Mouse (Mus musculus): ENCODE data around the gene Prss36. TPM values are rescaled to one million over a fixed set of nuclear protein-coding genes. Genes with fewer than 3 reads are reported as not detected.
A peak's percentile ranks its signal among the peaks of the same experiment; 100 is the strongest.

Gene Prss36
- polyA plus RNA-seq, 1 experiment from 2014 or later = 10.0 TPM

DNA sequence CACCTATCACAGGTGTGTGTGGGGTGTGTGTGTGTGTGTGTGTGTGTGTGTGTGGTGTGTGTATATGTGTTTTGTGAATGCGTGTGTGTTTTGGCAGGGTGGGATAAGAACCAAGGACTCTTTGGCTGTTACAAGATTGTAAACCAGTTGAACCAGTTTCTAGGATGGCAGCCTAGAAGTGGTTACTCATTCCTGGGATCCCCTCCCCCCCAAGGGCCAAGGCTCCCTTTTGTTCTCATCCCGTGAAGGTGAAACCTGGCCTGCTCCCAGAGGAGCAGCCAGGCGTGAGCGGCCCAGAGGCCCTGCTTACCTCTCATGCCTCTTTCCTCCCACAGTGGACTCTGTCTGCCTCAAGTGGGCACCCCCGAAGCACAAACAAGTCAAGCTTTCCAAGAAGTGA is 21.3 kb downstream of the Prss36 start:
- 65% methylated on average over 5 of the region's 5 CpGs for WGBS
- H3K4me2 ChIP-seq (replicated peaks; ENCODE audit: low read depth, low read length) = no peak overlapping the region
- no peaks in the 10 kb centered on the region for H3K27me3 ChIP-seq (replicated peaks; ENCODE audit: insufficient read depth, low read length)
- TF ChIP-seq CTCF (IDR thresholded peaks at IDR 0.05) = no peak
- peak; percentile 95 for TF ChIP-seq EP300 (IDR thresholded peaks at IDR 0.05)
- H3K4me3 ChIP-seq (ENCODE audit: low read depth, low read length) = no peak overlapping the region
- 0 out of 2 replicates have a peak, but pooled peaks cover 12% of the 10 kb centered on the region for H3K36me3 ChIP-seq (ENCODE audit: insufficient read depth, low read length)
- ATAC-seq (peak; percentile 84), DNase-seq (ENCODE audit: low spot score) (peak; percentile 95)
- no peak overlapping the region for H3K9ac ChIP-seq (replicated peaks; ENCODE audit: low read depth)
- H3K4me1 ChIP-seq (ENCODE audit: insufficient read depth, low read depth, low read length) = peaks cover 4% of the 10 kb centered on the region; the same call in 1 of the 2 replicates
- no peaks in the 10 kb centered on the region for H3K9me3 ChIP-seq (ENCODE audit: low read length)
- peak overlapping the region; percentile 95 for H3K27ac ChIP-seq (ENCODE audit: low read length)

DNA sequence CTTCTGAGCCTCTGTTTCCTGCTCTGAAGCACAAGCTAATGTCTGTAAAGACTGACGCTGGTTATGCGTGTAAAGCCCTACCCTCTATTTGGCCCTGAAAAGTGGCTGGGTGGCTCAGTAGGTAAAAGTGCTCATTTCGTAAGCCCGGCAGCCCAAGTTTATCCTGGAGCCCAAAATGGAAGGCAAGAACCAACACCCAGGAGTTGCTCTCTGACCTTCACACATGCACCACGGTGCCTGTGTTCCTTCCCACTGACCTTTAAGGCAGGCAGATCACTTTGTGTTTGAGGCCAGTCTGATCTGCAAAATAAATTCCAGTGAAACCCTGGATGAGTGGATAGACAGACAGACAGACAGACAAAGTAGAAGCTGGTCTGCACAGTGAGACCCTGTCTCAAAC is 22.8 kb downstream of the Prss36 start:
- TF ChIP-seq CTCF (IDR thresholded peaks at IDR 0.05) (no peak), EP300 (IDR thresholded peaks at IDR 0.05) (no peak)
- no peak overlapping the region for H3K4me3 ChIP-seq (ENCODE audit: low read depth, low read length)
- H3K27ac ChIP-seq (ENCODE audit: low read length) = peak overlapping the region; percentile 80
- H3K9me3 ChIP-seq (ENCODE audit: low read length) = no peaks in the 10 kb centered on the region
- DNase-seq (ENCODE audit: low spot score) = no peak
- H3K27me3 ChIP-seq (replicated peaks; ENCODE audit: insufficient read depth, low read length) = no peaks in the 10 kb centered on the region
- H3K36me3 ChIP-seq (ENCODE audit: insufficient read depth, low read length) = 0 out of 2 replicates have a peak, but pooled peaks cover 12% of the 10 kb centered on the region
- H3K4me1 ChIP-seq (ENCODE audit: insufficient read depth, low read depth, low read length) = peaks cover 4% of the 10 kb centered on the region; the same call in 1 of the 2 replicates
- H3K9ac ChIP-seq (replicated peaks; ENCODE audit: low read depth) = no peak overlapping the region
- H3K4me2 ChIP-seq (replicated peaks; ENCODE audit: low read depth, low read length) = no peak overlapping the region
- WGBS = 66% methylated on average over 5 of the region's 5 CpGs
- no peak for ATAC-seq

DNA sequence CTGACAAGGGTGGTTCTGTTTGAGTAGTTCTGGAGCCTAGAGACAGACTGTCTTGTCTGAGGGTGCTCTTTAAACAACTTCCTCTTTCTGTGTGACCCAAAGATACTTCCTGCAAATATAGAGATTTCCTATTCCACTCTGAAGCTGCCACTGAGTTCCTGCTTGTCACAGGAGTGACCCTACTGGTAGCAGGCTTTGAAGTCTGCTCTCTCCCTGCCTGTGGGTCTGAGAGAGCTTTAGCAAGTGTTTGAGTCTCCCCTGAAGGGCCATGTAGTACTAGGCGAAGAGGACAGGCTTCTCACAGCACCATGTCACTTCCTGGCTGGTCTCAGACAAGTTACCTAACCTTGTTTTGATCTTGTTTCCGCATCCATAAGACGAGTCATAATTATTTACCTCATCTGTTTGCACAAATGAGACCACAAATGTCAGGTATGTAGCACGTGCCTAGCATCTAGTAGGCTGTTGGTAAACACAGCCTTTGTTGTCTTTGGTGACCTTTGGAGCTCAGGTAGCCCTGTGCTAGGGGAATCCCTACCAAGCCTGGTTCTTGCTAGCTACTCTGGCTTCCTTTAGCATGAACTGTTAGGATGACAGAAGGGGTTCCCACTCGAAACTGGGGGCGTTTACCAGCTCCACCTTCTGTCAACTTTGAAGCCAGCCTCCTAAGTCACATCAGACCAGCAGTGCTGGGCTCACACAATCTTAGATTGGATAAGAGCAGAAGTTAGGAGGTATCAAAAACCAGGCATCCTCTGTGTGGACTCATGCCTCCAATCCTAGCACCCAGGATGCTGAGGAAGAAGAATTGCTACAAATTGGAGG is 23.9 kb downstream of the Prss36 start:
- TF ChIP-seq CTCF (IDR thresholded peaks at IDR 0.05) (no peak), EP300 (IDR thresholded peaks at IDR 0.05) (peak; percentile 60; the same call in 1 of the 2 replicates)
- ATAC-seq = peak; percentile 42
- Histone ChIP-seq H3K9me3 (ENCODE audit: low read length) (no peaks in the 10 kb centered on the region), H3K4me3 (ENCODE audit: low read depth, low read length) (no peak overlapping the region), H3K36me3 (ENCODE audit: insufficient read depth, low read length) (peaks cover 12% of the 10 kb centered on the region; the same call in 1 of the 2 replicates), H3K4me2 (replicated peaks; ENCODE audit: low read depth, low read length) (no peak overlapping the region), H3K4me1 (ENCODE audit: insufficient read depth, low read depth, low read length) (peaks cover 4% of the 10 kb centered on the region; the same call in 1 of the 2 replicates), H3K27me3 (replicated peaks; ENCODE audit: insufficient read depth, low read length) (no peaks in the 10 kb centered on the region), H3K27ac (ENCODE audit: low read length) (peak overlapping the region; percentile 80), H3K9ac (replicated peaks; ENCODE audit: low read depth) (no peak overlapping the region)
- 47% methylated on average over 6 of the region's 6 CpGs for WGBS
- DNase-seq (ENCODE audit: low spot score) = peak; percentile 81

DNA sequence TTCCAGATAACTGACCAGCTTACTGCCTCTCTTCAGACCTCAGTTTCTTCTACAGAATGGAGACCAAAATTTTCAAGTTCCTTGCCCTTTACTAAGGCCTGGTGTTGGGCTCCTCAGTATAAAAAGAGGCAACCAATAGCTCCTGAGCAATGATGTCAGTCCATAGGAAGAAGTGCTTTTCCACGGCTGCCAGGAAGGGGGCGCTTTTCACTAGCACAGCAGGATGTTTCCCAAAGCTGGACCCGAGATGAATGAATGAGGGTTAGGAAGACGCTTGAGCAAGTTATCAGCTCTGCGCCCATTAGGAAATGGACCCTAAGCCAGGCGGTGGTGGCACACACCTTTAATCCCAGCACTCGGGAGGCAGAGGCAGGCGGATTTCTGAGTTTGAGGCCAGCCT is 25.0 kb downstream of the Prss36 start:
- Histone ChIP-seq H3K27me3 (replicated peaks; ENCODE audit: insufficient read depth, low read length) (no peaks in the 10 kb centered on the region), H3K27ac (ENCODE audit: low read length) (no peak overlapping the region), H3K4me1 (ENCODE audit: insufficient read depth, low read depth, low read length) (peaks cover 4% of the 10 kb centered on the region; the same call in 1 of the 2 replicates), H3K9ac (replicated peaks; ENCODE audit: low read depth) (no peak overlapping the region), H3K36me3 (ENCODE audit: insufficient read depth, low read length) (peaks cover 19% of the 10 kb centered on the region; the same call in 1 of the 2 replicates), H3K9me3 (ENCODE audit: low read length) (no peaks in the 10 kb centered on the region), H3K4me3 (ENCODE audit: low read depth, low read length) (no peak overlapping the region), H3K4me2 (replicated peaks; ENCODE audit: low read depth, low read length) (no peak overlapping the region)
- ATAC-seq = no peak
- TF ChIP-seq CTCF (IDR thresholded peaks at IDR 0.05) (peak; percentile 73), EP300 (IDR thresholded peaks at IDR 0.05) (no peak)
- 58% methylated on average over 8 of the region's 8 CpGs for WGBS
- peak; percentile 81 for DNase-seq (ENCODE audit: low spot score)

DNA sequence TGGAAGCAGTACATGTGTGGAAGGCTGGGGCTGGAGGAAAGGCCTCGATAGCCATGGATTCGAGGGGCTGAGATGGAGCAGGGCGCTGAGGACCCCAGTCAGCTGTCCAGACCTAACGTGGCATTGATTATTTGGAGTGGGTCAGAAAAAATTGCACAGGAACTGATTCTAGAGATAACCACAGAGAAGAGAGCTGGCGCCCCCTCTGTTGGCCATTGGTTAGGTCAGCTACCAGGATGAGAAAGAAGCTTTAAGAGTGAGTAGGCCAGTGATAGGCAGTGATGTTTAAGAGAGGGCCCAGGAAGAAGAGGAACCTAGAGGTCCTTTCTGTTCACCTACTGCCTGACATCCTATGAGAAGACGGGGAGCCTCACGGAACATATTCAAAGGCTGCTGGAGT is 27.2 kb downstream of the Prss36 start:
- Histone ChIP-seq H3K4me3 (ENCODE audit: low read depth, low read length) (no peak overlapping the region), H3K9me3 (ENCODE audit: low read length) (no peaks in the 10 kb centered on the region), H3K27me3 (replicated peaks; ENCODE audit: insufficient read depth, low read length) (no peaks in the 10 kb centered on the region), H3K27ac (ENCODE audit: low read length) (no peak overlapping the region), H3K4me2 (replicated peaks; ENCODE audit: low read depth, low read length) (no peak overlapping the region), H3K9ac (replicated peaks; ENCODE audit: low read depth) (no peak overlapping the region), H3K4me1 (ENCODE audit: insufficient read depth, low read depth, low read length) (peaks cover 4% of the 10 kb centered on the region; the same call in 1 of the 2 replicates), H3K36me3 (ENCODE audit: insufficient read depth, low read length) (peaks cover 19% of the 10 kb centered on the region; the same call in 1 of the 2 replicates)
- TF ChIP-seq CTCF (IDR thresholded peaks at IDR 0.05) (peak; percentile 60), EP300 (IDR thresholded peaks at IDR 0.05) (no peak)
- no peak for DNase-seq (ENCODE audit: low spot score)
- ATAC-seq = no peak
- 70% methylated on average over 7 of the region's 7 CpGs for WGBS

DNA sequence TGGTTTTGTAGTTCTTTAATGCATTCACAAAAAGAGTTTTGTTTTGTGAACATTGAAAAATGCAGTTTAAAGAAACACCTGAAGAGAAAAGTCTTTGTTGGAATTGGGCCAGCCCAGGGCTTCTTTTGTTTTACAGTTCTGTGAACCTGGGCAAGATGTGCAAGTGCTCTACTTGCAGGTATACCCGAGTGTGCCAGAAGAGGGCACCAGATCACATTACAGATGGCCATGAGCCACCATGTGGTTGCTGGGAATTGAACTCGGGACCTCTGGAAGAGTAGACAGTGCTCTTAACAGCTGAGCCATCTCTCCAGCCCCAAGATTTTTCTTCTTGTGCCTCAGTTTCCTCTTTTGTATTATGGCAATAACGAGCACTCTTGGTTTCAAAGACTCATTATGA is 28.3 kb downstream of the Prss36 start:
- Histone ChIP-seq H3K4me2 (replicated peaks; ENCODE audit: low read depth, low read length) (no peak overlapping the region), H3K27me3 (replicated peaks; ENCODE audit: insufficient read depth, low read length) (no peaks in the 10 kb centered on the region), H3K27ac (ENCODE audit: low read length) (no peak overlapping the region), H3K4me1 (ENCODE audit: insufficient read depth, low read depth, low read length) (peaks cover 4% of the 10 kb centered on the region; the same call in 1 of the 2 replicates), H3K4me3 (ENCODE audit: low read depth, low read length) (no peak overlapping the region), H3K9me3 (ENCODE audit: low read length) (no peaks in the 10 kb centered on the region), H3K9ac (replicated peaks; ENCODE audit: low read depth) (no peak overlapping the region), H3K36me3 (ENCODE audit: insufficient read depth, low read length) (peaks cover 14% of the 10 kb centered on the region; the same call in 1 of the 2 replicates)
- peak; percentile 67 for DNase-seq (ENCODE audit: low spot score)
- TF ChIP-seq CTCF (IDR thresholded peaks at IDR 0.05) (peak; percentile 72), EP300 (IDR thresholded peaks at IDR 0.05) (no peak)
- no peak for ATAC-seq
- 48% methylated on average over 3 of the region's 3 CpGs for WGBS
